Mouse (Mus musculus) B cell, adult 62 days (primary cell): Measurements from ENCODE around the gene Rrp36. TPM values are rescaled to one million over a fixed set of nuclear protein-coding genes. Genes with fewer than 3 reads are reported as not detected.

Experiments used
- total RNA-seq: library from RNA; stranded (reverse); gene quantifications from 4 replicates; pipeline ENCODE4 v1.2.4, GENCODE M21; 2023

The Rrp36 gene
- 22.4 to 31.7 TPM (median 25.4 TPM) in 4 replicates for total RNA-seq

GRCm38 (mm10) chr17:46673850-46674529, at the start of gene Rrp36:
Gene Rrp36, minus strand, starts transcription at chr17:46674352.

GRCm38 (mm10) chr17:46710959-46711597, 36.9 kb upstream of the Rrp36 start, which contains the start of gene Pex6:
Gene Pex6, plus strand, starts transcription at chr17:46711463.

GRCm38 (mm10) chr17:46704887-46705835, 31.0 kb upstream of the Rrp36 start, which contains the start of gene Ppp2r5d:
Gene Ppp2r5d, minus strand, starts transcription at chr17:46705111.

GRCm38 (mm10) chr17:46680760-46681373, 6.7 kb upstream of the Rrp36 start, which contains the start of gene Klhdc3:
Gene Klhdc3, minus strand, starts transcription at chr17:46680914.

GRCm38 (mm10) chr17:46678416-46678815, 4.3 kb upstream of the Rrp36 start, which contains the start of gene Mea1:
Gene Mea1, plus strand, starts transcription at chr17:46678793.

GRCm38 (mm10) chr17:46650232-46651031, 23.7 kb downstream of the Rrp36 start, which contains the start of gene Cul7:
Gene Cul7, plus strand, starts transcription at chr17:46650337.

GRCm38 (mm10) chr17:46645561-46646321, 28.4 kb downstream of the Rrp36 start, which contains the start of the genes Klc4 and Mrpl2:
Gene Klc4, minus strand, starts transcription at chr17:46646022.
Gene Mrpl2, plus strand, starts transcription at chr17:46646229.

GRCm38 (mm10) chr17:46628791-46629684, 45.1 kb downstream of the Rrp36 start, which contains the start of gene Ptk7:
Gene Ptk7, minus strand, starts transcription at chr17:46629504.

Other genes with a start within 250 kb of the Rrp36 start
- gene Crip3, start 245.4 kb downstream of the Rrp36 start, total RNA-seq = 4.3 to 7.2 TPM (median 5.3 TPM) in 4 replicates
- not detected in 4 replicates for gene Slc22a7, start 235.9 kb downstream of the Rrp36 start, total RNA-seq
- 3.0 to 4.2 TPM (median 3.5 TPM) in 4 replicates for gene Ttbk1, start 186.7 kb downstream of the Rrp36 start, total RNA-seq
- gene Dnph1, start 177.6 kb downstream of the Rrp36 start, total RNA-seq = 0.83 TPM in 1 of 4 replicates, not detected in the others
- 16.7 to 18.7 TPM (median 17.0 TPM) in 4 replicates for gene Cul9, start 128.0 kb downstream of the Rrp36 start, total RNA-seq
- gene Srf, start 118.2 kb downstream of the Rrp36 start, total RNA-seq = 85.8 to 123 TPM (median 90.9 TPM) in 4 replicates
- gene Ptk7, start 44.8 kb downstream of the Rrp36 start, total RNA-seq = not detected in 4 replicates
- gene Klc4, start 28.3 kb downstream of the Rrp36 start, total RNA-seq = 20.6 to 24.1 TPM (median 21.7 TPM) in 4 replicates
- 31.0 to 37.9 TPM (median 35.5 TPM) in 4 replicates for gene Mrpl2, start 28.1 kb downstream of the Rrp36 start, total RNA-seq
- 7.4 to 9.2 TPM (median 8.5 TPM) in 4 replicates for gene Cul7, start 24.0 kb downstream of the Rrp36 start, total RNA-seq
- 47.4 to 58.8 TPM (median 54.1 TPM) in 4 replicates for gene Mea1, start 4.4 kb upstream of the Rrp36 start, total RNA-seq
- 39.9 to 46.1 TPM (median 42.2 TPM) in 4 replicates for gene Klhdc3, start 6.6 kb upstream of the Rrp36 start, total RNA-seq
- 28.4 to 37.9 TPM (median 33.3 TPM) in 4 replicates for gene Ppp2r5d, start 30.8 kb upstream of the Rrp36 start, total RNA-seq
- 37.0 to 38.0 TPM (median 37.3 TPM) in 4 replicates for gene Pex6, start 37.1 kb upstream of the Rrp36 start, total RNA-seq
- gene Gnmt, start 54.8 kb upstream of the Rrp36 start, total RNA-seq = 4.0 to 4.6 TPM (median 4.5 TPM) in 4 replicates
- 138 to 149 TPM (median 142 TPM) in 4 replicates for gene Cnpy3, start 77.9 kb upstream of the Rrp36 start, total RNA-seq
- gene Ptcra, start 89.4 kb upstream of the Rrp36 start, total RNA-seq = not detected in 4 replicates
- gene 2310039H08Rik, start 98.3 kb upstream of the Rrp36 start, total RNA-seq = 17.4 to 20.4 TPM (median 18.6 TPM) in 4 replicates
- gene Rpl7l1, start 108.3 kb upstream of the Rrp36 start, total RNA-seq = 61.7 to 77.6 TPM (median 66.7 TPM) in 4 replicates
- gene Bicral, start 184.1 kb upstream of the Rrp36 start, total RNA-seq = 94.1 to 106 TPM (median 101 TPM) in 4 replicates
- gene Tbcc, start 216.3 kb upstream of the Rrp36 start, total RNA-seq = 9.9 to 16.4 TPM (median 14.4 TPM) in 4 replicates
- not detected in 4 replicates for gene Prph2, start 236.1 kb upstream of the Rrp36 start, total RNA-seq